Mouse (Mus musculus) lung, adult 2 months (tissue): ENCODE measurements around the gene Clec12b.

Experiments
- CTCF ChIP-seq: fragments of 200-500 bp; IDR thresholded peaks from 2 replicates; pipeline ENCODE4 v1.5.1; 2011; ENCODE audit warnings: mild to moderate bottlenecking, low read length, control low read depth; ENCODE audit not compliant: insufficient read depth
- POLR2A ChIP-seq: fragments of 200-500 bp; IDR thresholded peaks from 2 replicates; pipeline ENCODE4 v1.6.1; 2011; ENCODE audit warnings: low read depth, mild to moderate bottlenecking, control low read depth, low read length, borderline replicate concordance; ENCODE audit errors: extremely low read depth

- no peak for TF ChIP-seq CTCF
- TF ChIP-seq POLR2A: no peak
These were observed 48.6 kb upstream of the Clec12b start for GRCm38 (mm10) chr6:129434239-129434638.
